Mouse (Mus musculus) layer of hippocampus, adult 18-20 months (tissue): ENCODE data around the gene Veph1. TPM values are rescaled to one million over a fixed set of nuclear protein-coding genes. Genes with fewer than 3 reads are reported as not detected.

Experiments
- DNase-seq, 2 experiments: peaks; one replicate each; pipeline ENCODE4 v3.0.0; 2022; ENCODE audit warnings: low spot score in 2 of 2
- long read RNA-seq: library from polyadenylated mRNA; stranded (forward); transcript quantifications from one replicate; pipeline ENCODE4 v2.0.0, GENCODE M21; 2021
- total RNA-seq, 2 experiments: library from RNA; stranded (reverse); gene quantifications; 2 replicates each; pipeline ENCODE4 v1.2.3; 2021

Veph1 gene
- under 1 TPM in 1 of 2 experiments, not detected in 1; 0.08 TPM for total RNA-seq
- long read RNA-seq, partial matches to known transcripts, result 0 of 2 reads
- long read RNA-seq, other reads (novel, unspliced or antisense), result 2 of 2 reads

DNA sequence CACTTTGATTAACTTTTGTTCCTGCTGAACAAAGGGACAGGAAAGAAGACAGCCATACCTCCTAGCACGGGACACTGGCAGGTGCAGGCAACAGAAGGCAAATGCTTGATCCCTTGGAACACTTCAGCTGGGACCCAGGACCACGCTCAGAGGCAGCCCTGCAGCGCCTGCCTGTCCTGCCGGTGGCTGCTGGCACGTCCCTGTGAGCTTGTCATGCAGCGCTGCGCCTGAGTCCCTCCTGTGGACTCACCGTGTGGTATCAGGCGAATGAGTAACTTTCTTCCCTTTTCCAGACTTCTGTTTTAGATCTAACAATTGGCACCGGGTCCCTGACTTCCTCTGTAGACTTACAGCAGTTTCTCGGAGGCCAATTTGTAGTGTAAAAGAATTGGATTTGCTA lies at the start of gene Veph1:
Veph1 (minus strand) TSS at position 293 of the 400 bp plus-strand sequence.
- no peak for DNase-seq

DNA sequence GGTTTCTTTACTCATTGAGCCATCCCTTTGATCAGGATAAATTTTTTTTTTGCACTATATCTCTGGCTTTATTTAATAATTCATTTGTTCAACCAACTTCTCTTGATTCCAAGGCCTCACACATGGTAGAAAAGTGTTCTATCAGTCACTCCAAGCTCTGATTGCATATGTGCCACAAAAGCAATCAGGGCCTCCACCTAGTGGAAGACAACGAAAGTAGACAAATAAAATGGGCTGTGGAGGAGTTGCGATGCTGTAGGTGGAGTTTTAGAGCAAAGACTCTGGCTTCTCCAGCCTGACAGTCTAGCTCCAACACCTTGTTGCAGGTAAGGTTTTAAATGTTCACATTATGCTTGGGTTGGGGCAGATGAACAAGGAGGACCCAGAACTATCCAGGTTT lies 44.1 kb upstream of the Veph1 start:
- DNase-seq, result no peak

DNA sequence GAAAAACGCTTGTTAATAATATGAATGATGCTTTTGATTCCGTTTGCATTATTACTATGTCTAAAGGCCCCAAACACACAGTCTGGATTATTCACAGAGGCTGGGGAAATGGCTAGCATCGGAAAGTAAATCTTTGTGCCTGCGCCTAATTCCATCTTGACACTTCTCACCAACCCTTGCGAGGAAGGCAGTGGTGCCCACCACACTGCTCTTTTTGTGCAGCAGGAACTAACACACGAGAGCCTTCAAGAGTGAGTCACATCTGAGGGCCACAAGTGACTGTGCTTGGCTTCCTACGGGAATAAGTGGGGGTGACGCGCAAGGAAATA lies 35.7 kb upstream of the Veph1 start:
- no peak for DNase-seq

DNA sequence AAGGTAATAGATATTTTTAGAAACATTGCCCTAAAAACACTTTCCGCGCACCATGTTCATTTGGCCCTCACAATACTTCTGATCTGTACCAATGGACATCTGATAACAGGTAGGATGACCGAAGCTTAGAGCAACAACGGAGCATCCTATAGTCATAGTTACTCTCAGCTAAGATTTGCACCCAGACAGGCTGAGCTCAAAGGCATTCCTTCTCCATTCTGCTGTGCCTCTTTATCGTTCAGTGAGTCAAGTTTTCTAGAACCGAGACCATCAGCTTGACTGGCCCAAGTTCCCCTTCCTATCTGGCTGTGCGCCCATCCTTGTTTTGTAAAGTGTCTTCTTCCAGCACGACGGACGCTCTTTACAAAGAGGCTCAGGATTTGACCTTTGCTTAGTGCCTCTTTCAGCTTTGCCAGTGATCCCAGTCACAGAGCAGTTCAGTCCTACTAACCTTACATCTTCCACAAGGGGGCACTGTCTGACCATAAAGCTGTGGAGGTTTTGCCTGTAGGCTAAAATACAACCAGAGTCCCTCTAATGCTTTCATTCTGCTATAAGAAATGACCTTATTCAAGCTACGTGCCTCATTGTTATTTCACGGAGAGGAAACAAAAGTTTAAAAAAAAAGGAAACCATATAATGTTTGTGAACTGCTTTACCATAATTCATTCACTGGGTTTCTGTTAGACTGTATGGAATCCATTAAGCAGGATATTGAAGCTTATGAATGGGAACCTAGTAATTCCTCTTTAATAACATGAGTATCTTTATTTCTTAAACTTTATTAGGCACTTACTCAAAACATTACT lies 35.2 kb upstream of the Veph1 start:
- peak; percentile 21 to 80 for DNase-seq

DNA sequence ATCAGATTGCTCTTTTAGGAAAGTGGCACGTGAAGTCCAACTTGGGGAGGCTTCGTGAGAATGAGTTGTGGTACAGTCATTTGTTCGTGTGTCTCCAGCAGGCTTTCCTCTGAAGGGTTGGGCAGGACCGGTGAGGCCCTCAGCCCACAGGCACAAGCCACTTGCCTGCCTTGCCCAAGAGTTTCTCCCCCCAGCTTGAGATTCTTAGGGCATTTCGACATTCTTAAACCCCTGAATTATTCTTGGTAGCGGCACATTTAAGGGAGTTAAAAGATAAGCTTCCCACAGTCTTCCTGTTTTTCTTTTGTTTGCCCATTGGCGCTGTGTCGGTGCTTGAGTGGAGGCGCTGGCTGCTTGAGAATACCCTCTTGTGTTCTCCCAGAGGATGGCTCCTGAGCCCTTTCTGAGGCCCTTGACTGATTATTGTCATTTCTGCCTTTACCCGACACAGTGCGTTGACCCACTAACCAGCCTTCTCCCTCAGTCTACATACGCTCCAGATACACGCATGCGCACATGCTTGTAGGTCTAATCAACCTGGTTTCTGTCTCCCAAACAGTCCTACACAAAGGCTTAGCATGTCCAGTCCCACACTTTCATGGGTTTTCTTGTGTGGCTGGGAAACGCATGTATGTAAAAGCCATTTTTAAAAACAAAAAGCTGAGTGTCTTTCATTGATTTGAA lies 34.4 kb upstream of the Veph1 start:
- no peak for DNase-seq

DNA sequence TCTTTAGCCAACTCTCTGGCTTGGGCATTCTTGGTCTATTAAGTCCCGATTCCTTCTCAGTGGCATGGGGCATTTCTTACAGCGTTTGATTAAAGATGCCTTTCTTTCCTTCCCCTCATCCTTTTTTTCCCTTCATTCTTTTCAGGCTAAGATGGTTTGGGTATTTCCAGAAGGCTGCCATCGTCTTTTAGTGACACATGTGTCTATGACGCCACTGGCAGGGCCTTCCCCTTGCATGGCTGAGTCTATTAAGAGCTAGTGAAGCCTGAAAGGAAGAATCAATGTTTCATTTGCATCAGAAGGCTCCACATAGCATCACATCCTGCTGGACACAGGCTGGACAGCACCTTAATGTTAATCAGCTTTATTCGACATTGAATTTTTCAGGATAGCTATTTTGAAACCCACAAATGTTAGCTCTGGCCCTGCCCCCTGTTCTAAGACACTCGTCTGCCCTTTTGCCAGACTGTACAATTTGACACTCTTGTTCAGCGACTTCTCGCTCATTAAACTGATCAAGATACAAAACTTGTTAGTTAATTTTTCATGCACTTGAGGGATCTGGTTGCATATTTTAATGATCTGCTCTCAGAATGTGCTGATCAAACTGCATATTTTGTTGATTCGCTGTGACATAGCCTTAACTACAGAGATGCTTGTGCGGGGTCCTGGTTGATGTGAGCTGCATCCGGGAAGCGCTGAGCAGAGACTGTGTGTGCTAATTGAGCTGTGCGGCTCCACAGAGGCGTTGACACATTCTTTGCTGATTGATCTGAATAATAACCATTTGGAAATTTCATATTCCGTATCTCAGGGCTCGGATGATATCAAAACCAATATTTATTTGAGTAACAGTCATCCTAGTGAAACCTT lies 29.6 kb upstream of the Veph1 start:
- DNase-seq, result no peak

DNA sequence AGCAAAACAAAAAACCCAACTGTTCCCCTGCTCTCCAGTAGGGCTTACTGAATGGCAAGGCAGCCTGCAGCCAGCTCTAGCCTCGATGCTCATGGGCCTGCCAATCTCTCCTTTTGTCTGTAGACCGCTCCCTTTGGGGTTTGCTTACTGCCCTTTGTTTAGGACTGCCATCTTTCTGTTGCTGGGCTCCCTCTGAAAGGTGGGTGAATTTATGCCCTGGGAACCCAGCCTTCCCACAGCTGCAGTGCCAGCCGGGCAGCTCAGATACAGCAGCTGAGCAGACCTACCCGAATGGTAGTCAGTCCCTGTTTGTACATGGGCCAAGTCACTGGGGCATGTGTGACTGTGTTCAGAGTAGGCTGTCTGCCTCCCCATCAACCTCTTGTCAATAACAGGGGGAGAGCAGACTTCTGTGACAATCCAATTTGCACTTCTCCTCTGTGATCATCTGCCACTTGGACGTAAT lies 28.9 kb upstream of the Veph1 start:
- no peak for DNase-seq

DNA sequence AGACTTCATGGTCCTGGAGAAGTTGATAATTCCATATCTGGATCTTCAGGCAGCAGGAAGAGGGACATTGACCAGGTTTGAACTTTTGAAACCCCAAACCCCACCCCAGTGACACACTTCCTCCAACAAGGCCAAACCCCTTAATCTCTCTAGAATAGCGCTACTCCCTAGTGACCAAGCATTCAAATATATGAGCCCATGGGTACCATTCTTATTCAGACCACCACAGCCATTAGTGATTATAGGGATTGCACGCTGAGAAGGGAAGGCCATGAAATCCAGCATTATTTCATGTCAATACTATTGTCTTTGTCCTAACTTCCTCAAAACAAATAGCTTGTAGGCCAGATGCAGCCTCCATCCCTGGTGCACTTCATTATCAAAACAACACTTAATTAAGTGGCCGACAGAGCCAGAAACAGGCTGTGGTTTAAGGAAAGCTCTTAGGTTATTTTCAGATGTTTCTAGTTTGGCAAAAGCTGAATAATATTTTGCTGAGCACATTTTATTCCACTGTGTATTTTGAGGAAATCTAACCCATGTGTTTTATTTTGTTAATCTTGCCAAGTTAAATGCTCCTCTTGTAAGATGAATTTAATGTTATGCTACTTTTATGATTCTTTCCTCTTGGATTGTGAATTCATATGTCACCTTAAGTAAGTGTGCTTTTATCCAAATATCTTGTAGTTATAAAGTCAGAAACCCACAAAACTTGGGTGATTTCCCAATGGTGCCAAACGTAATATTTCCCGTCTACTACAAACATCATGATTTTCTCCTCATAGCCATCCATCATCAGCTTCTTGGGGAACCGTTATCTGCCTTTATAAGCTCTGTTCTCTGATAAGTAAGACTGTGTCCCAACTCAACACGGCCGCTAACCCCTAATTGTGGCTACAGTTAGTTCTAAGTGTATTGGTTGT lies 18.4 kb upstream of the Veph1 start:
- no peak for DNase-seq

DNA sequence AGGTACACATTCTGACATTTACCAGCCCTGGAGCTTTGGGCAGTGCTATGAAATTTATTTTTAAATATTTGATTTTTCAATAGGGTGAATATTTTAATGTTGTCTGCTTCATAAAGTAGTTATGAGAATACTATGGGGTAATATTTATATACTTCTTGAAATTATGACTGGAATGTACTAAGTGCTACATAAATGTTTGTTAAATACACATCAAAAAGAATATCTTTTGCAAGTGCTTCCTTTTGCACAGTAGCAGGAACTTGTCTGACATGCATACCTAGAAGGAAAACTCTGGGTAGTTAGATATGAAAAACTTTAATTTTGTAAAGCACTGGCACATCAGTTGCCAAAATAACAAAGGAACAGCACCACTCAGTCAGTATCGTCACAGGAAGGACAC lies 13.9 kb upstream of the Veph1 start:
- no peak for DNase-seq

DNA sequence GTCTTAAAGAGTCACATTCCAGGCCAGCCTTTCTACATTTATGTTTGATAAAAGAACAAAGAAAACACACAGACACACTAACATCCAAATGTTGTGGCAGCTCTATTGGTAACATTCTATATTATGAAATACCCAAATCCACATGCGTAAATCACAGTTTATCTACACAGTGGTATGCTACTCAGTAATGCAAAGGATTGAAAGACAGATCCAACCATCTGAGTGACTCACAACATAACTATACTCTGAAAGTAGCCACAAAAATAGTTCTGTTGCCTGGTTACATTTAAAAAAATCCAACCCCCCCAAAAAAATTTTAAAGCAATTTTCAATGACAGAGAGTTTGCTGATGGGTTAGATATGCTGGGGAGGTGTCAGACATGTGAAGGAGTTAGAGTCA lies 12.9 kb upstream of the Veph1 start:
- DNase-seq, result no peak

DNA sequence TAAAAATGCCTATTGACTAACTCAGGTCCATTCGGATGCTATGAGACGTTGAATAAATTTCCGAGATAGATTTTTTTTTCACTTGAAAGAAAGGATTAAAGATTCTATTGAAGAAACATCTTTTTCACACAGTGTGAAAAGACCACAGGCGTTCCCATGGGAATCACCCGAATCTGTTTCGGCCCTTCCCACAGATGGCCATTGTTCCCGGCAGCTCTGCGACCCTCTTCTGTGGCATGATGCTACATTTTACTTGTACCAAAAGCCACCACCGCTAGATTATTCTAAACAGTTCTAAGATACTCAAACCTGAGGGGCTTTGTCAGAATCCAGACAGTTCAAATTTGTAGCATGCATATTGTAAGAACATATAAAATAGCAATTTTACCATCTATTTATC lies 1.4 kb downstream of the Veph1 start:
- DNase-seq, result no peak

DNA sequence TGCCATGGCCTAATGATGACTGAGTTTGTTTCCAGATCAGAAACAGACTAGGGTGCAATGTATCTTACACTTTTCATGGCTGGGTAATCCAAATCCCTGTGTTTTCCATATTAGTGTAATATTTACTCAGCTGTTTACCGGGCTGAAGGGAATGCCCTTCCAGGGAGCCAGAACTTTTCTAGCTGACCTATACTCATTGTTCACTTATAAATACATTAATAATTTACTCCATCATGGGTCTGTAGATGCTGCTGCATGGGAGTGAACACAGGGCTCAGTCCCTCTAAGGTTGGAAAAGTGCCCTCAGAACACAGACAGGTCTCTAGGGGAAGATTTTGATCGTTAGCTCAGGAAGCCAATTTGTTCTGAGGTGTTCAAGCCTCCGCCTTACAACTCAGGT lies 1.9 kb downstream of the Veph1 start:
- DNase-seq, result no peak

DNA sequence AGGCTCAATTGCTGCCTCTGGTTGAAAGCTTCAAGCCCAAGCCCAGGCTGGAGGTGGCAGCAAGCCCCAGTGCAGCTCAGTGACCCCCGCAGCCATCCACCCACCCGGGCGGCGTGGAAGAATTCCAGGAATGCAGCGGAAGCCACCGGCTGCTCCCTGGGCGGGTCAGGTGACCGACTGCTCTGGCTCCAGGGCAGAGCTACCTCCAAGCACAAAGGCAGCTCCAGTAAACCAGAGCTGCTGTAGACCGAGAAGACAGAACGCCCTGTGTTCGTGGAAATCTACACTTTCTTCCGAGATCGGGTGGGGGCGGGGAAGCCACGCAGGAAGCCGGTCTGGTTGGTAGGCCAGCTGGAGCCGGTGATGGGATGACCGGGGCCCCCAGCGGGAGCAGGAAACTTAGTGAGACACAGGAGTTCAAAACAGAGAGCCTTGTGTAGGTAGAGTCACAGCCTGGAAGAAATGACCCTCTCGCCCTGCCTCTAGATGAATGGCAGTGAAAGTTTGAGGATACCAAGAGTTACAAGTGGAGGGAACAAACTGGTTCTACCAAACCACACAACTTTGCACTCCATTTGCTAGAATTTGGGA lies 4.2 kb downstream of the Veph1 start:
- no peak for DNase-seq

DNA sequence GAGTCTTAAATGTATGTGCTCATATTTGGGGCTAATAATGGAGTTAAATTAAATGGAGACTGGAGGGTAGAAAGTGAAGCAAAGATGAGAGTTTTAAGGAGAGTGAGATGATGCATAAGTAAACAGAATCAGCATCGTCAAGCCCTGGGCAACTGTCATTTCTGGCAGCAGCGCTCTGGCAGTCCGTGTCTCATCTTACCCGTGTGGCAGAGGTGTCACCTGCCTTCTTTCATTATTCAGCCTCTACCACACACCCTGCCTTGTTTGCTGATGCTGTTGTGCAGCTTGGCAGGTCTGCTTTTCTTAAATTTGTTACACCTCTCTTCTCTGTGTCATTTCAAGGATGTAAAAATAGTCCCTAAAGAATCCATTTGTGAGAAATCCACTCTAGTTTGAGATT lies 33.4 kb downstream of the Veph1 start:
- DNase-seq, result no peak

DNA sequence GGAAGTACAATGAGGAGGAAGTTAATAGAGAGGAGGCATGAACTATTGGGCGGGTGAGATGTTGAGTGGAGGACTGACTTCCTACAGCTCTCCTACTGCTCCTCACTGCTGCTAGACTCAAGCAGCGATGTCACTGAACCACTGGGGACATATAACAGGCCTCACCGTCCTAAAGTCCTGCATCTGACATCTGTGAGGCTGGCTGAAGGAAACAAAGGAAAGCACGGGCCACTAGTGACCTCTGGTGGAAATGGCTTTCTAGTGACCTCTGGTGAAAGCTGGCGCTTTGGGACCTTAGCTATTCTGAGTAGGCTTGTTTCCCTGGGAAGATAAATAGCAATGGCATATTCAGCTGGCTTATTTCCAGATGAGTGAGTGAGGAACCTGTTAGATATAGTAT lies 34.3 kb downstream of the Veph1 start:
- DNase-seq, result no peak

DNA sequence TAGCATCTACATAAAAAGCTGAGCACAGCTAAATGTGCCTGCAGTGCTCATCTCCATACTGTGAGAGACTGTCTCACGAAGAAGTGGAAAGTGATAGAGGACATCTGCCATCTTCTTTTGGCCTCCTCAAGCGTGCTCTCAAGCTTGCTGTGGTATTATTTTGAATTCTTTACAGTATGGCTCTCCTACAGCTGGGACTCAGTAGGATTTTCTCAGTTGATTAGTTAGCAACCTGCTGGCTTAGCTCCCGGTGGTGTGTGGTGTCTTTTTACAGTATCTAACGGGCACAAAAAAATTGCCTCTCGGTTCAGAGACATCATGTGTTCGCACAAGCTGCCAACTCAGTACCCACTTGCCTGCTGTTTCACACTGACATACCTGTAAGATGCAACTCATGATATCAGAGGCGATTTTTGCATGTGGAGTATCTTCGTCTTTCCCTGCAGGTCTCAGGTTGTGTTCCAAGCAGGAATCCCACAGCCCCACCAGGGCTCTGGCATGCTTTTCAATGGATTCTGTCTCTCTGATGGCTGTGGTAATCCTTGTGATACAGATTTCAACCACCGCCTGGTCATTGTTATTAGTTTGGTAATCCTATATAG lies 42.0 kb downstream of the Veph1 start:
- DNase-seq, result peak in 1 of 2 experiments; percentile 20

DNA sequence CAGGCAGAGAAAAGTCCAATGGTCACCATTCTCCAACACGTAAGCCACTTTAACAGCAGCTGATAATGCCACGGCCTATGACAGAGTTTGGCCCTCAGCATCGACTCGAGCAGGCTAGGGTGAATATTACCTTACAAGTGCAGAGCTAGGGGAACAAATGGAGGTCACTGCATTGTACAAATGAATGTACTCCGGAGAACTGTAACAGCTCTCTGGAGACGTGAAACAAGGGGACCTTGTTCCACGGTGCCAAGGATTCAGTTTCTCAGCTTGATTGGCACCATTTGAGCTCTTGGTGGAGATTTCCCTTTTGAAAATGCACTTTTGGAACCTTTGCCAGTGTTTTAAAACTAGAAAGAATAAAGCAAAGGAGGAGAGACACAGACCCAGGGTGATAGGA lies 44.8 kb downstream of the Veph1 start:
- no peak for DNase-seq

DNA sequence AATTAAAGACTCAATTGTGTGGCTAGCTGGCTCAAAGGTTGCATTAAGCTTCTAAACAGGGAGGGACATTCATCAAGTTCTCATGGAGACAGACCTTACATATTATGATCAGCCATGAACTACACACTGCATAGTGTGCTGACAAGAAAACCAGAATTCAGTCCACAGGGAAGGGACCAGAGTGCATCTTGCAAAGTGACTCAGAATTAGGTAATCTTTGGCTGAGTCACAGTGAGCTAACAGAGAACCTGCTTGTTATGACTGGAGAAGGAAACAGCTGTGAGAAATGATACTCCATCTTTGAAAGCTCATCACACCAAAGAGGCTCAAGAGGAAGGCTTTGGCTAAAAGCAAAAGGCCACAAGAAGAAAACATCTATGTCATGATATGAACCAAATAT lies 56.2 kb downstream of the Veph1 start:
- DNase-seq, result no peak

DNA sequence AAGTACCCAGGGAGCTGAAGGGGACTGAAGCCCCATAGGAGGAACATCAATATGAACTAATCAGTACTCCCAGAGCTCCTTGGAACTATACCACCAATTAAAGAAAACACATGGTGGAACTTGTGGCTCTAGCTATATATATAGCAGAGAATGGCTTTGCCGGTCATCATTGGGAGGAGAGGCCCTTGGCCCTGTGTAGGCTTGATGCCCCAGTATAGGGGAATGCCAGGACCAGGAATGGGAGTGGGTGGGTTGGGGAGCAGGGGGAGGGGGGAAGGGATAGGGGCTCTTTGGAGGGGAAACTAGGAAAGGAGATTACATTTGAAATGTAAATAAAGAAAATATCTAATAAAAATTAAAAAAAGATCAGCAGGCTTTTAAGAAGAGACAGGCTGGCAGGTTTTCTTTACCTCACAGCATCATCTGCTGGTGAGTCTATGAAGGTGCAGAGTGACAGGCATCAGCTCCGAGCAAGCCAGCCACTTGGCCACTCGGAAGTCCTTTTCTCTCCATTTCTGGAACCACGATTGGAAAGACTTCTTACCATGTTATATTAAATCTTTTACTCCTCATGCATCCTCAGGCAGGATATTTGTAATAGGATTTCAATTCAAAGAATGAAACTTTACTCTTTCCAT lies 60.3 kb downstream of the Veph1 start:
- DNase-seq, result peak in 1 of 2 experiments; percentile 40
